Mouse (Mus musculus): ENCODE results near the gene Gm28048. TPM values are rescaled to one million over a fixed set of nuclear protein-coding genes. Genes with fewer than 3 reads are reported as not detected.

The Gm28048 gene
- polyA plus RNA-seq, 1 experiment from 2014 or later, result 34.8 TPM

GRCm38 (mm10) chr11:22964401-22964800, 17.5 kb downstream of the Gm28048 start:
- no peaks in the 10 kb centered on the region for H3K27me3 ChIP-seq (ENCODE audit: insufficient read depth, low read length)
- DNase-seq (ENCODE audit: low spot score) (no peak), ATAC-seq (replicated peaks; ENCODE audit: low FRiP score, low read depth) (no peak)
- H3K4me1 ChIP-seq (replicated peaks; ENCODE audit: insufficient read depth, low read length), result no peaks in the 10 kb centered on the region
- no peaks in the 10 kb centered on the region for H3K36me3 ChIP-seq (ENCODE audit: insufficient read depth, low read length)
- H3K9ac ChIP-seq (ENCODE audit: low read depth, low read length), result no peak overlapping the region
- 61% methylated on average over 4 of the region's 4 CpGs for WGBS
- H3K4me2 ChIP-seq (ENCODE audit: low read length), result no peak overlapping the region
- H3K4me3 ChIP-seq (replicated peaks; ENCODE audit: low read depth, low read length), result no peak overlapping the region
- H3K9me3 ChIP-seq (replicated peaks; ENCODE audit: low read length), result no peaks in the 10 kb centered on the region
- no peak overlapping the region for H3K27ac ChIP-seq
- TF ChIP-seq CTCF (IDR thresholded peaks at IDR 0.05; ENCODE audit: low read depth), result no peak

- TF ChIP-seq CTCF (IDR thresholded peaks at IDR 0.05; ENCODE audit: low read depth), result no peak
- Histone ChIP-seq H3K27me3 (ENCODE audit: insufficient read depth, low read length) (no peaks in the 10 kb centered on the region), H3K4me1 (replicated peaks; ENCODE audit: insufficient read depth, low read length) (no peaks in the 10 kb centered on the region), H3K27ac (no peak overlapping the region), H3K9me3 (replicated peaks; ENCODE audit: low read length) (no peaks in the 10 kb centered on the region), H3K4me3 (replicated peaks; ENCODE audit: low read depth, low read length) (no peak overlapping the region), H3K4me2 (ENCODE audit: low read length) (no peak overlapping the region), H3K36me3 (ENCODE audit: insufficient read depth, low read length) (no peaks in the 10 kb centered on the region), H3K9ac (ENCODE audit: low read depth, low read length) (no peak overlapping the region)
- no peak for DNase-seq (ENCODE audit: low spot score)
- ATAC-seq (replicated peaks; ENCODE audit: low FRiP score, low read depth), result no peak
- 94% methylated on average over 1 of the region's 1 CpGs for WGBS
Measured at GRCm38 (mm10) chr11:22962101-22962500, 19.8 kb downstream of the Gm28048 start.

GRCm38 (mm10) chr11:22957791-22958374, 24.0 kb downstream of the Gm28048 start:
- no peak overlapping the region for H3K4me3 ChIP-seq (replicated peaks; ENCODE audit: low read depth, low read length)
- DNase-seq (ENCODE audit: low spot score) (no peak), ATAC-seq (replicated peaks; ENCODE audit: low FRiP score, low read depth) (no peak)
- no peaks in the 10 kb centered on the region for H3K9me3 ChIP-seq (replicated peaks; ENCODE audit: low read length)
- H3K9ac ChIP-seq (ENCODE audit: low read depth, low read length), result no peak overlapping the region
- H3K27ac ChIP-seq, result no peak overlapping the region
- 95% methylated on average over 4 of the region's 4 CpGs for WGBS
- H3K4me2 ChIP-seq (ENCODE audit: low read length), result no peak overlapping the region
- no peaks in the 10 kb centered on the region for H3K27me3 ChIP-seq (ENCODE audit: insufficient read depth, low read length)
- no peaks in the 10 kb centered on the region for H3K4me1 ChIP-seq (replicated peaks; ENCODE audit: insufficient read depth, low read length)
- peak; percentile 69 for TF ChIP-seq CTCF (IDR thresholded peaks at IDR 0.05; ENCODE audit: low read depth)
- no peaks in the 10 kb centered on the region for H3K36me3 ChIP-seq (ENCODE audit: insufficient read depth, low read length)

GRCm38 (mm10) chr11:22956830-22957229, 25.1 kb downstream of the Gm28048 start:
- no peaks in the 10 kb centered on the region for H3K4me1 ChIP-seq (replicated peaks; ENCODE audit: insufficient read depth, low read length)
- no peaks in the 10 kb centered on the region for H3K9me3 ChIP-seq (replicated peaks; ENCODE audit: low read length)
- H3K36me3 ChIP-seq (ENCODE audit: insufficient read depth, low read length), result no peaks in the 10 kb centered on the region
- ATAC-seq (replicated peaks; ENCODE audit: low FRiP score, low read depth) (peak; percentile 88), DNase-seq (ENCODE audit: low spot score) (peak; percentile 32)
- no peaks in the 10 kb centered on the region for H3K27me3 ChIP-seq (ENCODE audit: insufficient read depth, low read length)
- no peak overlapping the region for H3K4me3 ChIP-seq (replicated peaks; ENCODE audit: low read depth, low read length)
- H3K27ac ChIP-seq, result no peak overlapping the region
- H3K9ac ChIP-seq (ENCODE audit: low read depth, low read length), result no peak overlapping the region
- TF ChIP-seq CTCF (IDR thresholded peaks at IDR 0.05; ENCODE audit: low read depth), result peak; percentile 79
- WGBS, result 68% methylated on average over 4 of the region's 4 CpGs
- H3K4me2 ChIP-seq (ENCODE audit: low read length), result no peak overlapping the region

GRCm38 (mm10) chr11:22956346-22956745, 25.5 kb downstream of the Gm28048 start:
- WGBS, result 96% methylated on average over 6 of the region's 6 CpGs
- DNase-seq (ENCODE audit: low spot score) (no peak), ATAC-seq (replicated peaks; ENCODE audit: low FRiP score, low read depth) (no peak)
- no peak overlapping the region for H3K27ac ChIP-seq
- no peak overlapping the region for H3K4me3 ChIP-seq (replicated peaks; ENCODE audit: low read depth, low read length)
- no peak overlapping the region for H3K9ac ChIP-seq (ENCODE audit: low read depth, low read length)
- no peaks in the 10 kb centered on the region for H3K4me1 ChIP-seq (replicated peaks; ENCODE audit: insufficient read depth, low read length)
- H3K36me3 ChIP-seq (ENCODE audit: insufficient read depth, low read length), result no peaks in the 10 kb centered on the region
- TF ChIP-seq CTCF (IDR thresholded peaks at IDR 0.05; ENCODE audit: low read depth), result no peak
- no peak overlapping the region for H3K4me2 ChIP-seq (ENCODE audit: low read length)
- no peaks in the 10 kb centered on the region for H3K9me3 ChIP-seq (replicated peaks; ENCODE audit: low read length)
- no peaks in the 10 kb centered on the region for H3K27me3 ChIP-seq (ENCODE audit: insufficient read depth, low read length)

GRCm38 (mm10) chr11:22952668-22953067, 29.2 kb downstream of the Gm28048 start:
- Histone ChIP-seq H3K4me3 (replicated peaks; ENCODE audit: low read depth, low read length) (no peak overlapping the region), H3K27me3 (ENCODE audit: insufficient read depth, low read length) (no peaks in the 10 kb centered on the region), H3K36me3 (ENCODE audit: insufficient read depth, low read length) (no peaks in the 10 kb centered on the region), H3K4me1 (replicated peaks; ENCODE audit: insufficient read depth, low read length) (no peaks in the 10 kb centered on the region), H3K9ac (ENCODE audit: low read depth, low read length) (no peak overlapping the region), H3K4me2 (ENCODE audit: low read length) (no peak overlapping the region), H3K9me3 (replicated peaks; ENCODE audit: low read length) (no peaks in the 10 kb centered on the region), H3K27ac (no peak overlapping the region)
- DNase-seq (ENCODE audit: low spot score) (no peak), ATAC-seq (replicated peaks; ENCODE audit: low FRiP score, low read depth) (no peak)
- TF ChIP-seq CTCF (IDR thresholded peaks at IDR 0.05; ENCODE audit: low read depth), result no peak
- WGBS, result 86% methylated on average over 7 of the region's 7 CpGs

DNA sequence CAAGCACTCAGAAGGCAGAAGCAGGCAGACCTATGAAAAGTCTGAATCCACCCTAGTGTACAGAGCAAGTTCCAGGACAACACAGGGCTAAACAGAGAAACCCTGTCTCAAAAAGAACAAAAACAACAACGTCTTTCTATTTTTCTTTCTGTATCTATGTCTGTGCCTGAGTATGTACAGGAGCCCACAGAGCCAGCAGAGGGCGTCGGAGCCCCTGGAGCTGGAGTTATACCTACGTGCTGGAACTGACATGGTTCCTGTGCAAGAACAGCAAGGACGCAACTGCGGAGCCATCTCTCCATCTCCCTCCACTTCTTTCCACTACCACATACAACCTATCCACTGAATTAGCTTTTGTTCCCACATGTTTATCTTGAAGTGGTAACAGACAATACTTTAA, 31.8 kb downstream of the Gm28048 start:
- DNase-seq (ENCODE audit: low spot score) (no peak), ATAC-seq (replicated peaks; ENCODE audit: low FRiP score, low read depth) (no peak)
- H3K36me3 ChIP-seq (ENCODE audit: insufficient read depth, low read length), result no peaks in the 10 kb centered on the region
- TF ChIP-seq CTCF (IDR thresholded peaks at IDR 0.05; ENCODE audit: low read depth), result no peak
- no peak overlapping the region for H3K27ac ChIP-seq
- H3K4me2 ChIP-seq (ENCODE audit: low read length), result no peak overlapping the region
- no peak overlapping the region for H3K4me3 ChIP-seq (replicated peaks; ENCODE audit: low read depth, low read length)
- no peaks in the 10 kb centered on the region for H3K27me3 ChIP-seq (ENCODE audit: insufficient read depth, low read length)
- no peaks in the 10 kb centered on the region for H3K9me3 ChIP-seq (replicated peaks; ENCODE audit: low read length)
- 92% methylated on average over 6 of the region's 6 CpGs for WGBS
- no peak overlapping the region for H3K9ac ChIP-seq (ENCODE audit: low read depth, low read length)
- no peaks in the 10 kb centered on the region for H3K4me1 ChIP-seq (replicated peaks; ENCODE audit: insufficient read depth, low read length)
